Mouse (Mus musculus): ENCODE results near the gene Senp1.

The Senp1 gene

DNA sequence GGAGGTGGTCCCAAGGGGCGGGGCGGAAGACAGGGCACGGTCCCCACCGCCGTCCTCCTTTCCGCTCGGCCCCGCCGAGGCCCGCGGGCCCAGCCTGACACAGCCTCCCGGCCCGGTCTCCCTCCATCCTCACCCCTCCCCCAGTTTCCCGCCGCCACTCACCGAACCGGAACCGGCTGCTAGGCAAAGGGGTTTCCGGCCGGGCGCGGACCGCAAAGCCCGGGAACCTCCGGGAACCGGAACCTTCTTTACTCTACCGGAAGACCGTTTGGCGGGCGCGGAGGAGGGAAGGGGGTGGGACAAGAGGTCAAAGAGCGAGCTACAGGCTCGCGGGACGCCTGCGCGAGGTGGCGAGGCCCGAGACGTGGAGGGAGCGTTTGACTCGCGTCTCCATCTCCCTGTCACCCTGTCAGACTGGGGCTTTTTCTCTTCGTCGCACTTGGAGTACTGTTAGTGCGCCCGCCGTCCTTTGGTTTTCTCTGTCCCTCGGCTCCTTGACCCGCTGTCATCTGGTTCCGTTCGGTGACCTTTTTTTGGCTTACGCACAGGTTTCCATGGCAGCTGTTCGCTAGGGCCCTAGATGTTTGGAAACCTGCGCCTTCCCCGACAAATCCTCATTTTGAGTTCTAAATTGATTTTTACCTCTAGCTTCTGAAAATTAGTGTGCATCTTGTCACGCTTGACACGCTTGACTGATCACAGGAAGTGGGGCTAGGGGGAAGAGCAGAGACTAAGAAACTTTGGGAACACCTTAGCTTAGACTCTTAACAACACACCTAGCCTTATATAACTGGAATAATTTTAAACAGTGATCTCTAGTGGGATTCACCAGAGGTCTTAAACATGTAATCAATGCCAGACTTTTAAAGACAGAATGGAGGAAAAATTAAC lies at the start of gene Senp1:
Gene Senp1 (minus strand): TSS at position 624 of the 891 bp plus-strand sequence.
- DNase-seq (ENCODE audit: low read depth), result peak; percentile 85

DNA sequence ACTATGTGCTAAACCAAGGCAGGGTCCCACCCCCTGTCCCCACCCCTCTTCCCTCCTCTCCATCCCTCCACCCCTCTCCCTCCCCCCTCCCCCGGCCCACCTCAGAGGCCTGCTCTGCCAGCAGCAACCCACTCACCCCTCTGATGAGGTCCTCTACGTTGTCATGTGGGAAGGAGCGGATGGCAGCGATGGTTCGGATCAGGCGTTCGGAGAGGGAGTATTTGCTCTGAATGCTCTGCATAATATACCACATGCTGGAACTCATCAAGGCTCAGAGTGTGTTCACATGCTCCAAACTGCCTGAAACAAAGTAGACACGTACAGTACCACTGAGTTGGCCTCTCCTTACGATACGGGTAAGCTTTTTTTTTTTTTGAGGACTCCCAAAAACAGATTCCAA lies 49.0 kb upstream of the Senp1 start:
- DNase-seq (ENCODE audit: low read depth), result no peak

DNA sequence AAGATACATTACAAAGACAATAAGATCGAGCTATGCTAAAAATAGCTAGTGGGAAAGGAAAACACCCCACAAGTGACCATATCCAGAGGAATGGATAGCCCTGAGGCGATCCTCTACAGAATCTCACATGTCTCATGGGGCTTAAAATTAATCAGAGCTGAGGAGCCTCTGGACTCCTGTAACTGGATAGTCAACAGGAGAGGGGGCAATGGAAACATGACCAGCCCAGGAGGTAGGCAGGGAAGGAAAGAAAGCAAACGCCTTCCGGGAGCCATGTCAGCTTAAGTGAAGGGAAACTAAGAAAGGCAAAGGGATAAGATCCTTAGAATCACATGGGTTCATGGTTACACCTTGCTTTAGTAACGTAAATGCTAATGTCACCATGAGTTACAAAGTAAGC lies 47.3 kb upstream of the Senp1 start:
- no peak for DNase-seq (ENCODE audit: low read depth)

DNA sequence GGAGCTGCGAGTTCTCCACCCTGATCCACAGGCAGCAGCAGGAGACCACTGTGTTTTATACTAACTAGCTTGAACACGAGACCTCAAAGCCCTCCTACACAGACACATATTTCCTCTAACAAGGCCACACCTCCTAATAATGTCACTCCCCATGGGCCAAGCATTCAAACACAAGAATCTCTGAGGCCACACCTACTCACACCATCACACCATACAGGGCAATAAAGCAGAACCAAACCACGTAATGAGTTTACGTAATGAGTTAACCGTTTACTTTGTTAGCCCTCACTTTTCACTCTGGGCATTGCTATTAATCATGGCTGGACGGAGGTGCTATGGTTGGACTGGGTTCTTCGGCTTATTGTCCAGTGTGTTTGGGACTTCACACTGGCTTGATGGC lies 46.2 kb upstream of the Senp1 start:
- DNase-seq (ENCODE audit: low read depth), result no peak

DNA sequence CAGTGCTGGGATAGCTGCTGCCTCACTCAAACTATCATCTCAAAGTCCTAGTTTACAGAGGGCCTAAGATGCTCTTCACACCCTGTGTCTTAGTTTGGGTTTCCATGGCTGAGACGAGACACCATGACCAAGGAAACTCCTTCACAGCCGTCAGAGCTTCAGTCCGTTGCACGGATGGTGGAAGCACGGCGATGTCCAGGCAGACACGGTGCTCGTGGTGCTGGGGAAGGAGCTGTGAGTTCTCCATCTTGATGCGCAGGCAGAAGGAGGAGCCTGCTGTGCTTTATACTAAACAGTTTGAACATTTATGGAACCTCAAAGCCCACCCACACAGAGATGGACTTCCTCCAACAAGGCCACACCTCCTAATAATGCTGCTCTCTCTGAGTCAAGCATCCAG lies 43.3 kb upstream of the Senp1 start:
- DNase-seq (ENCODE audit: low read depth), result no peak

DNA sequence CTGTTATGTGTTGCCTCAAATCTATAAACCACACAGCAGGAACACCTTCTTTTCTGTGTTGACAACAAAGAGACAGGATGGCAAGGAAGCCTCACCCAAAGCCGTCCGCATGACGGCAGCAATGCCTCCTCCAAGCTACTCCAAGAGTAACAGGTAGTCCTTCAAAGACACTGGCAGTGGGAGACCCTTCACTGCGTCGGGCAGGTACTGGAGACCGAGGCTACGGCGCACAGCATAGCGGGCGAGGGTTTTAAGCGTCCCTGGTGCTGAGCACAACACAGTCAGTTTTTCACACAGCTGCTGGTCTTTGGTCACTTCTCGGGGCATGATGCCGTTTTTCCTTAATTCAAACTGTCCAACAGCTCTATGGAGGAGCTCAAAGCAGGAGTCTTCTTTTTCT lies 42.1 kb upstream of the Senp1 start:
- DNase-seq (ENCODE audit: low read depth), result no peak

DNA sequence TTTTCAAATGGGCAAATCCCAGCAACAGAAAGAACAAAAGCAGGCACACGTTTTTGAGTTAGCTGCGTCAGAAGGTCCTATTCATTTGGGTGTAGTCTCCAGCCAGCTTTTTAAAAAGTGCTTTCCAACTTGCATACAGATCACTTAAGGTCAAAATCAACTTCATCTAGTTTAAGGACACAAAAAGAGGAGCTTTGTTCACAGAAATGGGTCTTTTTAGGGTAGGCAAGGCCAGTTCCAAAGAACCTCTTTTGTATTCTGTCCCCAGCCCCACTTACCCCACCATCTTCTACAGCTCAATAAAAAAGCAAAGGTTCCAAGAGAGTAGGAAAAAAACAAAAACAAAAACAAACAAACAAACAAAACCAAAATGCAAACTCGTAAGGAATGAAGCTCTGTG lies 41.1 kb upstream of the Senp1 start:
- no peak for DNase-seq (ENCODE audit: low read depth)

DNA sequence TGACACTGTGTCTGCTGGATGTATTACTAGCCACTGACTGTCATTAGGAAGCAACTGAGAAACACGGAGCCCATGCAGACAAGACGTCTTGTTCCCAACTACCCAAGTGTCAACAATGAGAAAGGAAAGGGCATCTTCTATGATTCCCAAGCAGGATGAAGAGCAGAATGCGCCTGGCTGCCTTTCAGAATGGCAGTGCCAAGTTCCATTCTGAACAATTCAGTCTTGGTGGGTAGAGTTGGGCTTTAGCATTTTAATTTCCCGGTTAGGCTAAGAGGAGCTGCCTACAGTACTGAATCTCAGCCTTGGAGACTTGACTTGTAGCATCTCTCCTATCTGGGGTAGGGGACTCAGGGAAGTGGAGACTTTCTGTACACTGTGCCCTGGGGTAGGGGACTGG lies 40.5 kb upstream of the Senp1 start:
- DNase-seq (ENCODE audit: low read depth), result no peak

DNA sequence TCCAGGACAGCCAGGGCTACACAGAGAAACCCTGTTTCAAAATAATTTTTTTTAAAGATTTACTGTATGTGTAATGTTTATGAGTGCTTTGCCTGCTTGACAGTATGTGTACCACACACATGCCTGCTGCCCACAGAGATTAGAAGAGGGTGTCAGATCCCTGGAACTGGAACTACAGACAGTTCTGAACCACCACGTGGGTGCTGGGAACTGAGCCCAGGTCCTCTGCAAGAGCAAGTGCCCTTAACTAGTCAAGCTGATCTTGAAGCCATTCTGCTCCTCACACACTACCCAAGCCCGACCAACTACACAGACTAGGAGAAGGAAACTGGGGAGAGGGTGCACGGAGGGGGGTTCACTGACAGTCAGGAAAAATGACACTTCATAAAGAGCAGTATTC lies 39.9 kb upstream of the Senp1 start:
- DNase-seq (ENCODE audit: low read depth), result no peak

DNA sequence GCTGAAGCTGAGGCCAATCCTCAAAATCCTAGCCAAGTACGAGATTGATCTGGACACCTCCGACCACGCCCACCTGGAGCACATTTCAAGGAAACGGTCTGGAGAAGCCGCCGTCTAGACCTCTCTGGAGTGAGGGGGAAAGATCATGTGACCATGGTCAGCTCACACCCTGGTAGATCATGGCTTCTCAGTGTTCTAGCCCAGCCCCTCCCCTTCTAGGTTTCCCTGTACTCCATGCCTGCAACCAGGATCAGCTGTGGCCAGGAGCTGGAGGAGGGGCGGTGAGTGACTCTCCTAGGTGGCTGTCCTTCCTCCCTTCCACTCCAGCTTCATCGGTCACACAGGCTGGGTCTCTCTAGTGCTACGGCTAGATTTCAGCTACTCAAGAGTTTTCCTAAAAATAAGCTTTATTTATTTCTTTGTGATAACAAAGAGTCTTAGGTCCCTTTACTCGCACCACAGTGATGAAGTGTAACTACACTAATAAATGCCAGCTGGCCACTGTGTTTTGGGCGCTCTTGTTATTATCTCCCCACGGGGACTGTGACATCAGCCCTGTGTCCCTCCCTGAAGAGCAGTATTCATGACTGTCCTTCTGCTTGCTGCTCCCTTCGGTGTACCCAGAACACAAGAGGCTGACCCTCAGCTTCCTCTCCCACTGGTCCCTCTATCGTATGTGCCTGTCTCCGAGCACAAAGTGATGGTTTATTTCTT lies 38.6 kb upstream of the Senp1 start:
- no peak for DNase-seq (ENCODE audit: low read depth)

DNA sequence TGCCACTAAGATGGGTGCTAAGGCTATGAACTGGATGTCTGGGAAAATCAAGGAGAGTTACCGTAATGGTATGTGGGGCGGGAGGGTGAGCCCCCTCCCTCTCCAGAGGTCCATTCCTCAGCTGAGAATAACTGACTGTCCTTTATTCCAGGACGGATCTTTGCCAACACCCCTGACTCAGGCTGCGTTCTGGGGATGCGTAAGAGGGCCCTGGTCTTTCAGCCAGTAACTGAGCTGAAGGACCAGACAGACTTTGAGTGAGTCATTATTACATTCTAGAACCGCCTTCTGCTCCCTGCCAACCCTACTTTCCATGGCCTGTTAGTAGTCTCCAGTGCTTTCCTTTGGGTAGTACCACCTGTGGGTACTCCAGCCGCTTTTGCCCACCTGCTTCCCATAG lies 37.9 kb upstream of the Senp1 start:
- no peak for DNase-seq (ENCODE audit: low read depth)

DNA sequence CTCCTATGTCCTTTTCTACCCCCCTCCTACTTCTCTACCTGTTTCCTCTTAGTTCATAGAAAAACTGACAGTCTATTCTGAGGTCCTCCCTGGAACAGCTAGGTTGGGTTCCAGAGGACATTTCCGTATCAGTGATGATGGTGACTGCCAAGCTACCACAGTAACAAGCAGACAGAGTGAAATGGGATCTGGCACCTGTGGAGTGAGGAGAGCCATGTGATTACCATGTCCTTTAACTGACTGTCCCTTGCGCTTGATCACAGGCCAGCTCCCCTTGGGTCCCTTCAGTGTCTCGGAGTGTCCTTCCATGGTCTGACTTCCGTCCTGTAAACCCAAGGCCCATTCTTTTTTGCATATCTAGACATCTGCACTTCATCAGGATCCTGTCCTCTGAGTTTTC lies 37.5 kb upstream of the Senp1 start:
- DNase-seq (ENCODE audit: low read depth), result no peak

DNA sequence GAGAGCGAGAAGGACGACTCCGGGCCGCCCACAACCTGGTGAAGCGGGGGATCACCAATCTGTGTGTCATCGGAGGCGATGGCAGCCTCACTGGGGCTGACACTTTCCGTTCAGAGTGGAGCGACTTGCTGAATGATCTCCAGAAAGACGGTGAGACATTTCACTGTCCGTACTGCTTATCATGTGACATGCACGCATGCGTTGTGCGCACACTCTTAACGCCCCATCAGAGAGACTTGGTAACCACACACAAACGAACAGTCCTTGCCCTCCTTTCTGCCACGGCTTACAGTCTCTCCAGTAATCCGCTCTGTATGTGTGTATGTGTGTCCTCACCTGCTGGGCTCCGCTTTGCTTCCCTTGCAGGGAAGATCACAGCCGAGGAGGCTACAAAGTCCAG lies 27.3 kb upstream of the Senp1 start:
- no peak for DNase-seq (ENCODE audit: low read depth)

DNA sequence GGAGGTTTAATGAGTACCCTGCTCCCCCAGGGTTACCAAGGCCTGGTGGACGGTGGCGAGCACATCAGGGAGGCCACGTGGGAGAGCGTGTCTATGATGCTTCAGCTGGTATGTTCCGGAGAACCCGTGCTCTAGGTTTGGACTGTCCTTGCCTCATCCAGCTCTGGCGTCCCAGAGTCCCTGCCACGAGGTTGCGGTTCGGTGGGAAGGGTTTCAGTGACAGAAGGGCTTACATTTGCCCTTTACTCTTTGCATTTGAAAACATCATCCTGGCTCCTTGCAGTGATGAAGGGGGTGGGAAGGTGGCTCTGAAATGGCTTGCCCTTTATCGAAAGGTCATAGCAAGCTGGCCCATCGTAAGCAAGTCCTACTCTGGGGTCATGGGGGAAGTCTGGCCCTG lies 25.8 kb upstream of the Senp1 start:
- no peak for DNase-seq (ENCODE audit: low read depth)

DNA sequence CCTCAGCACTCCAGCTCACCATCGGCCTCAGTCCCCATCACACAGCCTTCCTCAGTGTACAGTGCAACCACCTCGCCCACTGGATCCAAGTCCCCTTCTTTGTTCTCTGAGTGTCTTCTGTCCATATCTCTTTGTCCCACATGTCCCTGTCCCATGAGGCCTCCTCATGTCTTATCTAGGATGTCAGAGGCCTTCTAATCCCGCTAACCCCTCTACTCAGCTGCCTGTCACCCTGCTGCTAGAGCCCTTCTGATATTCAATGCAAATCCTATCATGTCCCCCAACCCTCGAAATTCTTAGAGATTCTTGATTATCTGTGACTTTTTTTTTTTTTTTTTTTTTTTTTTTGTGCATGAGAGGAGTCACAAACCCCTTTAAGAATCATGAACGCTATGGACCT lies 22.7 kb upstream of the Senp1 start:
- peak; percentile 68 for DNase-seq (ENCODE audit: low read depth)

DNA sequence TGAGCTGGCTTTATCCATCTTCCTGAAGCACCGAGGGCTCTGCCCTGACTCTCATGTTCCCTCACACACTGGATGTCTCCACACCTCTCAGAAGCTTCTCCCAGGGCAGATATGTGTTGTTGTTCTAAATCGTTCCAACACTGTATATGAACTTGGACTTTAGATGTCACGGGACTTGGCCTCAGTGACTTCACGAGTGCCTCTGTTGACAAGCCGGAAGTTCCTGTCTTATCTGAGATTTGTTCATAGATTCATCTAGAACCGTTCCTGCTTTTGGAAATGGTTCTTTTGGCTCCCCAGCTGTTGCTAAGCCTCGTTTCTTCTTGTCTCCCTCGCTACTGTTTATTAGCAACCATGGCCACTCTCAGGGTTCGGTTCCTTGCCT lies 22.2 kb upstream of the Senp1 start:
- DNase-seq (ENCODE audit: low read depth), result no peak

DNA sequence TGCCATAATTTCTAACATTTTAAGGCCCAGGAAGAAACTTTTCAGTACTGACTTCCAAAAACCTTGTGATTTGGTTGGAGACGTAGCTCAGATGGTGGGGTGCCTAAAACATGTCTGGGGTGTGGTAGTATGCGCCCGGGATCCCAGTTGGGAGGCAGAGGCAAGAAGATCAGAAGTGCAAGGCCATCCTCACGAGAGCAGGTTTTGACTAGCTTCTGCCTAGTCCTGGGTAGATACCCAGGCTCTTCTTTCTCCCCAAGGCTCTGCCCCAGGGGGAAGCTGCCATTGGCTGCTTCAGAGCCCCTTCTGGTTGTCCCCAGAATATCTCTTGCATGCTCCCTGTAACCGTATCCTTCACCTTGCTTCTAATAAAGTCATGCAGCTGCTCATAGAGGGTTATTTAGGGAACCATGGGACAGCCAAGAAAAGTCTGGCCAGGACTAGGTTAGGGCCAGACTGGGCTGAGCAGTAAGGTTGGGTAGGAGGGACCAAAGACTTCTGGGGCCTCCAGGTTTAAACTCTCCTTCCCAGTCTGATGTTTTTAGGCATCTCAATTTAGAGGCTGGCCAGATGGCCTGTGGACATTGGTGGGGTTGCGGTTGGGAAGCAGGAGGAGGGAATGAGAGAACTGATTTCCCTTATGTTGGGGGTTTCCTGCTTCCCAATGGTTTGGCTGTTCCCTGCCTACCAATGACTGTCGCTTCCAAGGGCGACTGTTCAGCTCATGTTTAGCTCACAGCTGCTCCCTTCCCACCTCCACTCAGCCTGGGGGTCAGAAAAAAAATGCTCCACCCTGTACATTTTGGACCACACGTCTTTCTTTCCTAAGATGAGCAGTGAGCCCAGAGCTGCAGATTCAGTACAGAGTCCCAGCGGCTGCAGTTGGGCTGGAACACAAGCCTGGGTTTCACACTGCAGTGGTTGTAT lies 21.6 kb upstream of the Senp1 start:
- DNase-seq (ENCODE audit: low read depth), result no peak

DNA sequence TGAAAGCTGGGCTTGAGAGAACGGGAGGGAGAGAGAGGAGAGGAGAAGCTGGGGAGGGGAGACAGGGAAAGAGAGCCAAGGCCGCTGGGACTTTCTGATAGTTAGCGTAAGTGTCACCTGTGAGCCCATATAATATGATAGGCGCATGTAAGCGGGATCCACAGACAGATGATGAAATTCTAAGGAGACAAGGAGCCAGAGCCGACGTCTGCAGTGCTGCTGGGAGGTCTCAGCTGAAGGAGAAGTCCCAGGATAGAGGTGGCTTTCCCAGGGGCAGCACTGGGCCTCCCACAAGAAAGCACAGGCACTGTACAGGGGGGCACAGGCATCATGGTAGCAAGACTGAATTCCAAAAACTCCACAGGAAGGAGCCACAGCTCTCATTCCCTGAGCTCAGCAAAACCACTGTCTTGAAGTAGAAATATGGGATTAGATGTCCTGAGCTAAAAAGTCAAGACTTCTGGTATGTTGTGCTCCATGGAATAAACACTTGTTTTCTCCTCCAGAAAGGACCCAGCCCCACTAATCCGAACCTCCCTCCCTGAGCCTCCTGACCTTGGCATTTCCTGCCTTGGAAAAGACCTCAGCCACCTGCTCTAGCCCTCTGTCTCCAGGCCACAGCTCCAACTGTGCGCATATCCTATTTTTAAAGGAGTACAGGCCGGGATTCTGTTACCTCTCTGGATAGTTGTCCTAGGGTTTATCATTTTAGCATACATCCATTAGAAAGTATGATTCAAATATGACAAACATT lies 20.7 kb upstream of the Senp1 start:
- no peak for DNase-seq (ENCODE audit: low read depth)

DNA sequence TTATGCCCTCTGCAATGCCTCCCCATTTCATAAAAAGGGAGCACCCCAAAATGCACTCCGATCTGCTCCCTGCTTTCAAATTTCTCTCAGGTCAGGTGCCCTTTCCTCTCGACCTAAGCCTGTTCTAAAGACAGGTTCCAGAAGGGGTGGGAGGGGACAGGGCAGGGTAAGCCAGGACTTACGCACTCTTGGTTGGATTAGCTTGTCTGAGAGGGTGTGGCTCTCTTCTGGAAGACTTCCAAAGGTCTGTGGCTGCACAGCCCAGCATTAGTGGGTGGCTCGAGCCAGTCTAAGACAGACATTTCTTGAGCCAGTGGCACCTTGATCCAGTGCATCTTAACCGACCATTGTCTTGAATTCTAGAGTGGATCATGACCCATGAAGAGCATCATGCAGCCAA lies 18.2 kb upstream of the Senp1 start:
- no peak for DNase-seq (ENCODE audit: low read depth)

DNA sequence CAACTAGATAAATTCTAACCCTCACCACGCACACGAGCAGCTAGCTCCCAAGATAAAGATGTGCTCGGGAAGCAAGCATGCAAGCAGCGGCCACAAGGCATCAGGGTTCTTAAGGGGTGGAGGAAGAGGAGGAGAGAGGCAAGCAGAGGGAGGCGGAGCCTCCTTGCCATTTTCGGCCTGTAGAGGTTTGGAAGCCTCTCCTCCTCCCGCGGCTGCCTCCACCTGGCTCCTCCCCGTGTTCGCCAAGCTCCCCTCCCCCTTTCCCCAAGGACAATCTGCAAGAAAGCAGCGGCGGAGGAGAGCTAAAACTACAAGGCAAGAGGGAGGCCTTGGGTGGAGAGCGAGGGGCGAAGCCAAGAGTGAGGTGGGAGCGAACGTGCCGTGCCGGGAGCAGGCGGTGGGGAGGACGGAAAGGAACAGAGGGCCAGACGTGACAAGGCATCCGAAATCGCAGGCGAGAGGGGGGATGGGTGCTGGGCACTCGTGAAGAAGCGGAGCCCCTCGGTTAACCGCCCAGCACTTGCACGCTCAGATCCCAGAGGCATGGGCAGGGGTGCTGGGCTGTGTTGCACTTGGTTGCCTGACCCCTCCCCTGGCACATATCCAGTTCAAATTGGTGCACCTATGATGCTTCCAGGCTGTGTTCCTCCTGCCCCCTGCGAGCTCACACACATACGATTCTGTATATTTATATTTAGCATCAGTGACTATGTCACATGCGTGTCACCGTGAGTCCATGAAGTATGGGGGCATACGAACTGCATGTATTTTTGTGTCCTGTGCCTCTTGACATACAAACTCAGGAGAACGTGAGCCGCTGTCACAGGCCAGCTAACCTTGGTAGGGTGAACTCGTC lies 15.0 kb upstream of the Senp1 start:
- DNase-seq (ENCODE audit: low read depth), result peak; percentile 84
